Mouse (Mus musculus): ENCODE results near the gene Gm28308.

- TF ChIP-seq POLR2A (IDR thresholded peaks at IDR 0.05; ENCODE audit: low read depth, low read length), result no peak
- no peak for TF ChIP-seq CTCF (conservative IDR thresholded peaks at IDR 0.05 in 1 of 2, IDR thresholded peaks at IDR 0.05 in 1 of 2; ENCODE audit: low read depth in 2 of 2, low read length in 2 of 2)
- TF ChIP-seq ZKSCAN1 (IDR thresholded peaks at IDR 0.05; ENCODE audit: borderline replicate concordance, low read depth, low read length), result no peak
- TF ChIP-seq RAD21 (IDR thresholded peaks at IDR 0.05; ENCODE audit: low read depth, low read length), result no peak
- TF ChIP-seq MAFK (IDR thresholded peaks at IDR 0.05; ENCODE audit: insufficient replicate concordance, low read length), result no peak
- TF ChIP-seq ZC3H11A (IDR thresholded peaks at IDR 0.05; ENCODE audit: low read depth, low read length), result no peak
- no peak for TF ChIP-seq POLR2AphosphoS2 (IDR thresholded peaks at IDR 0.05; ENCODE audit: low read depth, low read length)
- no peak for TF ChIP-seq EP300 (IDR thresholded peaks at IDR 0.05; ENCODE audit: low read length)
- TF ChIP-seq KAT2A (IDR thresholded peaks at IDR 0.05; ENCODE audit: insufficient replicate concordance, low read length), result no peak
- no peak for TF ChIP-seq HCFC1 (IDR thresholded peaks at IDR 0.05; ENCODE audit: low read depth, low read length)
- no peak for TF ChIP-seq UBTF (IDR thresholded peaks at IDR 0.05; ENCODE audit: low read depth, low read length)
Measured at GRCm38 (mm10) chr6:52224895-52225611, 11.9 kb upstream of the Gm28308 start.
